Mouse (Mus musculus): ENCODE measurements at regions not wholly inside any gene's neighbourhood (a gene's known extent, or its start where the extent isn't known, plus 50 kb on each side); places are given as distances from the start of the nearest gene placed in this dataset.

- WGBS (ENCODE audit: insufficient replicate concordance), result 44% methylated on average over 5 of the region's 5 CpGs
- Histone ChIP-seq H3K9me3 (replicated peaks) (no peaks in the 10 kb centered on the region), H3K4me2 (no peak overlapping the region), H3K36me3 (no peaks in the 10 kb centered on the region), H3K9ac (no peak overlapping the region), H3K4me1 (no peaks in the 10 kb centered on the region), H3K4me3 (no peak overlapping the region), H3K27ac (no peak overlapping the region), H3K27me3 (replicated peaks) (no peaks in the 10 kb centered on the region)
- no peak for ATAC-seq
These were observed 58.3 kb upstream of the N6amt1 start for GRCm38 (mm10) chr16:87295727-87296126.

GRCm38 (mm10) chr16:87292826-87293225 is 61.2 kb upstream of the N6amt1 start:
- 67% methylated on average over 1 of the region's 1 CpGs for WGBS (ENCODE audit: insufficient replicate concordance)
- H3K4me2 ChIP-seq, result no peak overlapping the region

GRCm38 (mm10) chr16:87291716-87292115 is 62.3 kb upstream of the N6amt1 start:
- WGBS (ENCODE audit: insufficient replicate concordance), result 67% methylated on average over 2 of the region's 2 CpGs
- Histone ChIP-seq H3K27ac (no peak overlapping the region), H3K9ac (no peak overlapping the region), H3K4me3 (no peak overlapping the region), H3K36me3 (no peaks in the 10 kb centered on the region), H3K4me2 (no peak overlapping the region), H3K4me1 (no peaks in the 10 kb centered on the region), H3K27me3 (replicated peaks) (no peaks in the 10 kb centered on the region), H3K9me3 (replicated peaks) (no peaks in the 10 kb centered on the region)
- no peak for ATAC-seq

More at GRCm38 (mm10) chr16:87292826-87293225, 61.2 kb upstream of the N6amt1 start:
- no peaks in the 10 kb centered on the region for H3K4me1 ChIP-seq
- no peaks in the 10 kb centered on the region for H3K36me3 ChIP-seq
- H3K27me3 ChIP-seq (replicated peaks), result no peaks in the 10 kb centered on the region
- no peak overlapping the region for H3K9ac ChIP-seq
- no peaks in the 10 kb centered on the region for H3K9me3 ChIP-seq (replicated peaks)
- H3K4me3 ChIP-seq, result no peak overlapping the region
- no peak for ATAC-seq
- H3K27ac ChIP-seq, result no peak overlapping the region

- Histone ChIP-seq H3K4me1 (no peaks in the 10 kb centered on the region), H3K36me3 (no peaks in the 10 kb centered on the region), H3K27ac (no peak overlapping the region), H3K4me2 (no peak overlapping the region), H3K9ac (no peak overlapping the region), H3K4me3 (no peak overlapping the region), H3K9me3 (replicated peaks) (no peaks in the 10 kb centered on the region), H3K27me3 (replicated peaks) (no peaks in the 10 kb centered on the region)
- 66% methylated on average over 2 of the region's 2 CpGs for WGBS (ENCODE audit: insufficient replicate concordance)
- ATAC-seq, result no peak
These were observed 68.3 kb upstream of the N6amt1 start for GRCm38 (mm10) chr16:87285639-87286038.

DNA sequence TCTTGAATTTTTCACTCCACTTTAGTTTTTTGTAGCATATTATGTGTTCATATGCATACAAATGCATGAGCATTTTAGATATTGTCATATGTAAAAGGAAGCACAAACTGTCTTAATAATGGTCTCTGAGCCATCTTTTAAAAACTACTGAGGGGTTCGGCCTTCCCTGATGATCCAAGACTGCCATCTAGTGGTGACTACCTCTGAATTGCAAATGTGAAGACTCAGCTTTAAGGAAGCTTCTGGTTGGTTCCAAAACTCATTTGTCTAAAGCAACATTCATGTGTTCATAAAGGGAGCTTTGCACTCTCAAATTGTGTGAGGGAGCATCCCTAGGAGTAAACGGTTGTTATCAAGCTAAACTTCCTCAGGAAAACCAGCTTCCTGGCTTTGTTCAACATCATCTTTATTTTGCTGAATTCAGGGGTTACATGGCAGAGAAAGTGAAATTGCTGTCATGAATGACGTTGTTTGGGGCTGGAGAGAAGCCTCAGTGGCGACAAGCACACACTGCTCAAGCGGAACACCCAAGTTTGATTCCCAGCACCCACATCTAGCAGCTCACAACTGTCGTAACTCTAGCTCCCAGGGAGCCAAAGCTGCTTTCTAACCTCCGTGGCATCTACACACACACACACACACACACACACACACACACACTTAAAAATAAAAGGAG is 69.0 kb upstream of the N6amt1 start:
- no peak overlapping the region for H3K4me3 ChIP-seq
- H3K9me3 ChIP-seq (replicated peaks), result no peaks in the 10 kb centered on the region
- ATAC-seq, result no peak
- no peak overlapping the region for H3K27ac ChIP-seq
- WGBS (ENCODE audit: insufficient replicate concordance), result 30% methylated on average over 7 of the region's 7 CpGs
- H3K9ac ChIP-seq, result no peak overlapping the region
- no peaks in the 10 kb centered on the region for H3K27me3 ChIP-seq (replicated peaks)
- H3K36me3 ChIP-seq, result no peaks in the 10 kb centered on the region
- H3K4me2 ChIP-seq, result no peak overlapping the region
- no peaks in the 10 kb centered on the region for H3K4me1 ChIP-seq

DNA sequence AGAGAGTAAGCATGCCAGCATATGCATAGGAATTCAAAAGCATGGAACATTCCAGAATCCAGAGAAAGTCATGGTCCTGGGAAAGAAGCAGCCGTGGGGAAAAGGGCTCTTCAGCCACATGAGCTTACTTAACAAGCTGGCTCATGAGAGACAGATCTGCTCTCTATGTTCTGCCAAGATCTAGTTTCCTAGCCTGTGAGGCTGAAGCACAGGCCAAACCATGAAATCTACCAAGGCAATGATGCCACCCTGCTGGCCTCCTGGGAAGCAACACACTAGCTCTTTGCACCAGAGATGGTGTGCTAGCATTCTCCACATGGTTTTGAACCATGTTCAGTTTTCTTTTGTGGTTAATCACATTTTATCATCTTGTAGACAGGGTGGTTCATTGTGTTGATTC is 75.5 kb upstream of the N6amt1 start:
- H3K27me3 ChIP-seq (replicated peaks), result no peaks in the 10 kb centered on the region
- WGBS (ENCODE audit: insufficient replicate concordance), result 54% methylated on average over 1 of the region's 1 CpGs
- H3K4me1 ChIP-seq, result no peaks in the 10 kb centered on the region
- H3K4me3 ChIP-seq, result no peak overlapping the region
- H3K27ac ChIP-seq, result no peak overlapping the region
- H3K4me2 ChIP-seq, result no peak overlapping the region
- H3K9me3 ChIP-seq (replicated peaks), result no peaks in the 10 kb centered on the region
- ATAC-seq, result no peak
- H3K9ac ChIP-seq, result no peak overlapping the region
- no peaks in the 10 kb centered on the region for H3K36me3 ChIP-seq

DNA sequence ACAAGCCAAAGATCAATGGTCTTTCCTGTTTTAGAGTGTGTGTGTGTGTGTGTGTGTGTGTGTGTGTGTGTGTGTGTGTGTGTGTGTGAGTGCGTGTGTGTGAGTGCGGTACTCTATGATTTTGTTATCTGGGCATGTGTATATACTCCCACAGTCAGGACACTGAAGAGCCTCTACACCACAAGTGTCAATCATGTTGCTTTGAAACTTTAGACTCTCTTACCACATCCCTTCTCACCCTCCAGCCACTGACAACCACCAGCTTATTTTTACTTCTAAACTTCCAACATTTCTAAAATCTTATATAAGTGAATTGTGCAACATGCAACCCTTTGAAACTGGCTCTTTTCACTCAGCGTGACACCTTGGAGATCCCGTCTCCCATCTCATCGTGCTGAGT is 81.6 kb upstream of the N6amt1 start:
- WGBS (ENCODE audit: insufficient replicate concordance), result 63% methylated on average over 5 of the region's 5 CpGs
- Histone ChIP-seq H3K27me3 (replicated peaks) (no peaks in the 10 kb centered on the region), H3K9me3 (replicated peaks) (no peaks in the 10 kb centered on the region), H3K4me1 (no peaks in the 10 kb centered on the region), H3K27ac (no peak overlapping the region), H3K4me2 (no peak overlapping the region), H3K9ac (no peak overlapping the region), H3K4me3 (no peak overlapping the region), H3K36me3 (no peaks in the 10 kb centered on the region)
- no peak for ATAC-seq

GRCm38 (mm10) chr16:87267954-87268804 is 85.8 kb upstream of the N6amt1 start:
- no peak overlapping the region for H3K4me2 ChIP-seq

GRCm38 (mm10) chr16:87267517-87267916 is 86.5 kb upstream of the N6amt1 start:
- no peaks in the 10 kb centered on the region for H3K36me3 ChIP-seq
- no peak overlapping the region for H3K4me3 ChIP-seq
- no peaks in the 10 kb centered on the region for H3K9me3 ChIP-seq (replicated peaks)
- no peak overlapping the region for H3K27ac ChIP-seq
- H3K27me3 ChIP-seq (replicated peaks), result no peaks in the 10 kb centered on the region
- ATAC-seq, result no peak
- no peak overlapping the region for H3K4me2 ChIP-seq
- no peak overlapping the region for H3K9ac ChIP-seq
- WGBS (ENCODE audit: insufficient replicate concordance), result 66% methylated on average over 4 of the region's 4 CpGs
- H3K4me1 ChIP-seq, result no peaks in the 10 kb centered on the region

More at GRCm38 (mm10) chr16:87267954-87268804, 85.8 kb upstream of the N6amt1 start:
- Histone ChIP-seq H3K9ac (no peak overlapping the region), H3K4me1 (no peaks in the 10 kb centered on the region), H3K4me3 (no peak overlapping the region), H3K9me3 (replicated peaks) (no peaks in the 10 kb centered on the region), H3K27me3 (replicated peaks) (no peaks in the 10 kb centered on the region), H3K27ac (no peak overlapping the region), H3K36me3 (no peaks in the 10 kb centered on the region)
- WGBS (ENCODE audit: insufficient replicate concordance), result 63% methylated on average over 9 of the region's 9 CpGs
- ATAC-seq, result no peak

DNA sequence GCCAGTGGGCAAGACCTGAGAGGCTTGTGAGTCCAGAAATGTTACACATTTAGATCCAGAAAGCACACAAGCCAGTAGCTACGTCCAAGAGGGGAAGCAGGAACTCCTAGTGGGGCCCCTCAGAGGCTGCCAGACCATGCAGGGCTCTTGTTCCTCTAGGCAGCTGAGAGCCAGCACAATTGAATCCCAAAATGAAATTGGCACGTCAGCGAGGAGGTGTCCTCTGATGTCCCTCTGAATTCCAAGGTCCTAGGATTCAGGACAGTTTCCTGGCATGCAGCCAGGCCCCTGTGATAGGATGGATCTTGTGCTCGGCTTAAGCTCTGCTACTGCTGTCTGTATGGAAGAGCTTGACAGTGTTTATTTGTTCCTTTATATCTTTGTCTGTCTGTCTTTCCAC is 90.4 kb upstream of the N6amt1 start:
- Histone ChIP-seq H3K9ac (no peak overlapping the region), H3K4me3 (no peak overlapping the region), H3K36me3 (no peaks in the 10 kb centered on the region), H3K4me2 (no peak overlapping the region), H3K27ac (no peak overlapping the region), H3K27me3 (replicated peaks) (no peaks in the 10 kb centered on the region), H3K9me3 (replicated peaks) (no peaks in the 10 kb centered on the region), H3K4me1 (no peaks in the 10 kb centered on the region)
- no peak for ATAC-seq
- 35% methylated on average over 4 of the region's 4 CpGs for WGBS (ENCODE audit: insufficient replicate concordance)

DNA sequence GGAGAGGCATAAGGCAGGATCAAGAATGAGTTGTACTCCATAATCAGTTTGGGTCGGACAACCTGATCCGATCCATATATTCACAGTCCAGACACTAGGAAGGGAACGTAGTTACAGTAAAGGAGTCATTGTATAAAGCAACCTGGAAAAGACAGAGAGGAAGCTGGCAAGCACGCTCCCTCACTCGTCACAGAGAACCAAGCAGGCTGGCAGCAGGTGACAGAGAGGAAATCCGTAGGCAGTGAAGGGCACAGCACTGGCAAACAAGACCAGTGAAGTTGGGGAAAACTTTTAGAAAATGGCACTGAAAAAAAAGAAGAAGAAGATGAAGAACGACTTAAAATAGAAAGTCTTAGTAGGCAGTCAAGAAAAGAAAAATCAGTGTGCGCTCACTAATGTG is 90.9 kb upstream of the N6amt1 start:
- Histone ChIP-seq H3K4me1 (no peaks in the 10 kb centered on the region), H3K9me3 (replicated peaks) (no peaks in the 10 kb centered on the region), H3K27me3 (replicated peaks) (no peaks in the 10 kb centered on the region), H3K36me3 (no peaks in the 10 kb centered on the region), H3K4me3 (no peak overlapping the region), H3K27ac (no peak overlapping the region), H3K4me2 (no peak overlapping the region), H3K9ac (no peak overlapping the region)
- WGBS (ENCODE audit: insufficient replicate concordance), result 66% methylated on average over 8 of the region's 8 CpGs
- ATAC-seq, result no peak

DNA sequence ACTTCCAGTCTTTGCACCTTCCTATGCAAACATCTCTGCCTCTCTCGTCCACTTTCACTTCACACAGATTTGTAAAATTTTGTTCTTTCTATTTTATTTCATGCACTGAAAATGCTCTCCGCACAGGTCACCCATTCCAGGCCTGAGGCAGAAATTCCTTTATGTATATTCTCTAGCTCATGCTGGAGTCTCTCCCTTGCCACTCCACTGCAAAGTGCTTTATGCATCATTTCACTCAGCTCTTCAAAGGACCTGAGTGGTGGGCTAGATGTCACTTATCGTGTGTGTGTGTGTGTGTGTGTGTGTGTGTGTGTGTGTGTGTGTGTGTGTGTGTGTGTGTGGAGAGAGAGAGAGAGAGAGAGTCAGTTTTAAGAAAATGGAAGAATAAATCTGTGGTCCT is 91.5 kb upstream of the N6amt1 start:
- H3K9me3 ChIP-seq (replicated peaks), result no peaks in the 10 kb centered on the region
- 56% methylated on average over 3 of the region's 3 CpGs for WGBS (ENCODE audit: insufficient replicate concordance)
- H3K4me2 ChIP-seq, result no peak overlapping the region
- H3K4me1 ChIP-seq, result no peaks in the 10 kb centered on the region
- no peak overlapping the region for H3K9ac ChIP-seq
- H3K4me3 ChIP-seq, result no peak overlapping the region
- no peaks in the 10 kb centered on the region for H3K36me3 ChIP-seq
- no peak for ATAC-seq
- no peaks in the 10 kb centered on the region for H3K27me3 ChIP-seq (replicated peaks)
- no peak overlapping the region for H3K27ac ChIP-seq

All from liver, embryonic 12.5 days (tissue).